Mouse (Mus musculus): Measurements from ENCODE around the gene Rnf133.

Rnf133 gene

GRCm38 (mm10) chr6:23650205-23650604 lies at the start of gene Rnf133:
Gene Rnf133 (minus strand): TSS chr6:23650305.
- no peak for DNase-seq (ENCODE audit: low spot score)

GRCm38 (mm10) chr6:23678172-23678571 lies 28.1 kb upstream of the Rnf133 start:
- no peak for DNase-seq (ENCODE audit: low spot score)

- DNase-seq (ENCODE audit: low spot score) = no peak
Measured at GRCm38 (mm10) chr6:23655036-23655435, 4.9 kb upstream of the Rnf133 start, which contains the start of gene Rnf148. Gene Rnf148 (minus strand): TSS chr6:23655136.

- DNase-seq (ENCODE audit: low spot score) = no peak
Measured at GRCm38 (mm10) chr6:23648732-23649131, 1.4 kb downstream of the Rnf133 start.

GRCm38 (mm10) chr6:23647627-23648247 lies 2.4 kb downstream of the Rnf133 start:
- no peak for DNase-seq (ENCODE audit: low spot score)

GRCm38 (mm10) chr6:23637081-23637480 lies 13.0 kb downstream of the Rnf133 start:
- DNase-seq (ENCODE audit: low spot score) = no peak

GRCm38 (mm10) chr6:23635208-23635607 lies 14.9 kb downstream of the Rnf133 start:
- no peak for DNase-seq (ENCODE audit: low spot score)

GRCm38 (mm10) chr6:23634016-23634415 lies 16.1 kb downstream of the Rnf133 start:
- no peak for DNase-seq (ENCODE audit: low spot score)

GRCm38 (mm10) chr6:23630465-23630864 lies 19.6 kb downstream of the Rnf133 start:
- DNase-seq (ENCODE audit: low spot score) = no peak

Data from c-Kit-positive CD71-positive TER-119-positive erythroid progenitor cells, embryonic 14.5 days (primary cell).